Mouse (Mus musculus): ENCODE results near the gene Lcn2. TPM values are rescaled to one million over a fixed set of nuclear protein-coding genes. Genes with fewer than 3 reads are reported as not detected.
A peak's percentile ranks its signal among the peaks of the same experiment; 100 is the strongest.

Lcn2 gene
- polyA plus RNA-seq, 1 experiment = 328 TPM

GRCm38 (mm10) chr2:32412742-32413531 is 24.9 kb upstream of the Lcn2 start:
- Histone ChIP-seq H3K27me3 (ENCODE audit: control insufficient read depth, insufficient read depth, low read length) (no peaks in the 10 kb centered on the region), H3K36me3 (ENCODE audit: control insufficient read depth, insufficient read depth, low read length) (no peaks in the 10 kb centered on the region), H3K27ac (ENCODE audit: control insufficient read depth, insufficient read depth, low read depth, low read length) (no peak overlapping the region), H3K4me1 (ENCODE audit: control insufficient read depth, insufficient read depth, low read length) (no peaks in the 10 kb centered on the region), H3K4me3 (ENCODE audit: control insufficient read depth, low read depth, low read length) (no peak overlapping the region)
- TF ChIP-seq CTCF (IDR thresholded peaks at IDR 0.05; ENCODE audit: control insufficient read depth, insufficient read depth, insufficient replicate concordance, low read depth, low read length) = no peak
- no peak for TF ChIP-seq POLR2A (IDR thresholded peaks at IDR 0.05; ENCODE audit: control insufficient read depth, low read depth, low read length)

- H3K4me1 ChIP-seq (ENCODE audit: control insufficient read depth, insufficient read depth, low read length) = no peaks in the 10 kb centered on the region
- TF ChIP-seq POLR2A (IDR thresholded peaks at IDR 0.05; ENCODE audit: control insufficient read depth, low read depth, low read length) = no peak
- TF ChIP-seq CTCF (IDR thresholded peaks at IDR 0.05; ENCODE audit: control insufficient read depth, insufficient read depth, insufficient replicate concordance, low read depth, low read length) = no peak
- H3K36me3 ChIP-seq (ENCODE audit: control insufficient read depth, insufficient read depth, low read length) = no peaks in the 10 kb centered on the region
Observed at GRCm38 (mm10) chr2:32411407-32411806, 23.4 kb upstream of the Lcn2 start.

GRCm38 (mm10) chr2:32408429-32409424 is 20.7 kb upstream of the Lcn2 start:
- no peaks in the 10 kb centered on the region for H3K36me3 ChIP-seq (ENCODE audit: control insufficient read depth, insufficient read depth, low read length)
- no peak for TF ChIP-seq POLR2A (IDR thresholded peaks at IDR 0.05; ENCODE audit: control insufficient read depth, low read depth, low read length)
- no peak for TF ChIP-seq CTCF (IDR thresholded peaks at IDR 0.05; ENCODE audit: control insufficient read depth, insufficient read depth, insufficient replicate concordance, low read depth, low read length)
- H3K27me3 ChIP-seq (ENCODE audit: control insufficient read depth, insufficient read depth, low read length) = no peaks in the 10 kb centered on the region
- H3K4me1 ChIP-seq (ENCODE audit: control insufficient read depth, insufficient read depth, low read length) = no peaks in the 10 kb centered on the region
- no peak overlapping the region for H3K27ac ChIP-seq (ENCODE audit: control insufficient read depth, insufficient read depth, low read depth, low read length)
- no peak overlapping the region for H3K4me3 ChIP-seq (ENCODE audit: control insufficient read depth, low read depth, low read length)

More at GRCm38 (mm10) chr2:32411407-32411806, 23.4 kb upstream of the Lcn2 start:
- Histone ChIP-seq H3K4me3 (ENCODE audit: control insufficient read depth, low read depth, low read length) (no peak overlapping the region), H3K27ac (ENCODE audit: control insufficient read depth, insufficient read depth, low read depth, low read length) (no peak overlapping the region), H3K27me3 (ENCODE audit: control insufficient read depth, insufficient read depth, low read length) (no peaks in the 10 kb centered on the region)

DNA sequence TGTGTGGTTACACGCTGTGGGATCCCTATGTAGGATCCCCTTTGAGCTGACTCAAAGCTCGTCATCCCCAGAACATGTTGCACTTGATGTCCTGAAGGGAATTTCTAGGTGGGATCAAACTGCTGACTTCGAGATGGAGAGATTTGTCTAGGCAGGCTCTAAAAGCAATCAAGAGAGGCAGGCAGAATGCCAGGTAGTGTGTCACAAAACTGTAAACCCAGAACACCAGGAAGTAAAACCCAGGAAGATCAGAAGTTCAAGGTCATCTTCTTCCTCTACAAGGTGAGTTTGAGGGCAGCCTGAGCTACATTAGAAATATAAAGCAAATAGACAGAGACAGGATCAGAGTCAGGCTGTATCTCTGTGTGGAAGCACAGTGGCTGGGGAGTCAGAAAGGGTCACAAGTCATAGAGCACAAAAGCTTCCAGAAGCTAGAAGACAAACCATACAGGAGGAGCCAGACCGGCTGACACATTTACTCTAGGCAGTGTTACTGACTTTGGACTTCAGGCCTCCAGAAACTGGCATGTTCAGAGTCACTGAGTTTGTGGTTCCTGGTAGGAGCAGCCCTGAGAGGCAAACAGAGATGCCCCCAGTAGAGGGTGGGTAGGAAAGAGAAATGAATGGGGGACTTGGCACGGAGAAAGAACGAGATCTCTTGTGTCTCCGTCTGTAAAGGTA is 19.2 kb upstream of the Lcn2 start:
- H3K27me3 ChIP-seq (ENCODE audit: control insufficient read depth, insufficient read depth, low read length) = no peaks in the 10 kb centered on the region
- H3K36me3 ChIP-seq (ENCODE audit: control insufficient read depth, insufficient read depth, low read length) = no peaks in the 10 kb centered on the region; the same call in 1 of the 2 replicates
- H3K4me1 ChIP-seq (ENCODE audit: control insufficient read depth, insufficient read depth, low read length) = no peaks in the 10 kb centered on the region
- H3K4me3 ChIP-seq (ENCODE audit: control insufficient read depth, low read depth, low read length) = no peak overlapping the region
- H3K27ac ChIP-seq (ENCODE audit: control insufficient read depth, insufficient read depth, low read depth, low read length) = no peak overlapping the region
- TF ChIP-seq CTCF (IDR thresholded peaks at IDR 0.05; ENCODE audit: control insufficient read depth, insufficient read depth, insufficient replicate concordance, low read depth, low read length) (no peak), POLR2A (IDR thresholded peaks at IDR 0.05; ENCODE audit: control insufficient read depth, low read depth, low read length) (no peak)

- no peaks in the 10 kb centered on the region for H3K4me1 ChIP-seq (ENCODE audit: control insufficient read depth, insufficient read depth, low read length)
- no peaks in the 10 kb centered on the region; the same call in 1 of the 2 replicates for H3K36me3 ChIP-seq (ENCODE audit: control insufficient read depth, insufficient read depth, low read length)
- peak overlapping the region; percentile 53 for H3K4me3 ChIP-seq (ENCODE audit: control insufficient read depth, low read depth, low read length)
- H3K27me3 ChIP-seq (ENCODE audit: control insufficient read depth, insufficient read depth, low read length) = no peaks in the 10 kb centered on the region
- no peak overlapping the region for H3K27ac ChIP-seq (ENCODE audit: control insufficient read depth, insufficient read depth, low read depth, low read length)
- no peak for TF ChIP-seq POLR2A (IDR thresholded peaks at IDR 0.05; ENCODE audit: control insufficient read depth, low read depth, low read length)
- peak; percentile 94; the same call in 1 of the 2 replicates for TF ChIP-seq CTCF (IDR thresholded peaks at IDR 0.05; ENCODE audit: control insufficient read depth, insufficient read depth, insufficient replicate concordance, low read depth, low read length)
Observed at GRCm38 (mm10) chr2:32404663-32405062, 16.6 kb upstream of the Lcn2 start.

DNA sequence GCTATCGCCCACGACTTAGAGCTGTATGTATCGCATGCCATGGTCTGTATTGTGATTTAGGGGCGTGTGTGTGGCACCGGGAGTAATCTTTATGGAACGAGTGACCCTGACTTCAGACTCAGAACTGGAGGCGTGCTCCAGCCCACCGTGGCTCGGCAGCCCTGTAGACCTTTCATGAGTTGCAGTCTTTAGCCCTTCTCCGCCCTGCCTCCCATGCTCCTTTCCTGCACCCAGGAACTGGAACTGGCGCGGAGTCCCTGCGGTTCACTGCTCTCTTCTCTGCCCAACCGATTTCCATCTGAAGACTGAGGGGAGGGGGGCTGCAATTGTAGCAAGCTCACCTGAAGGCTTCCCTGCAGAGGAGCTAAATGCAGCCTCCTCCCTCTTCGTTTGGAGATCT is 8.6 kb upstream of the Lcn2 start:
- Histone ChIP-seq H3K4me3 (ENCODE audit: control insufficient read depth, low read depth, low read length) (peak overlapping the region; percentile 91), H3K4me1 (ENCODE audit: control insufficient read depth, insufficient read depth, low read length) (peaks cover 26% of the 10 kb centered on the region), H3K36me3 (ENCODE audit: control insufficient read depth, insufficient read depth, low read length) (no peaks in the 10 kb centered on the region), H3K27me3 (ENCODE audit: control insufficient read depth, insufficient read depth, low read length) (no peaks in the 10 kb centered on the region), H3K27ac (ENCODE audit: control insufficient read depth, insufficient read depth, low read depth, low read length) (peak overlapping the region; percentile 94)
- TF ChIP-seq POLR2A (IDR thresholded peaks at IDR 0.05; ENCODE audit: control insufficient read depth, low read depth, low read length) = no peak
- no peak for TF ChIP-seq CTCF (IDR thresholded peaks at IDR 0.05; ENCODE audit: control insufficient read depth, insufficient read depth, insufficient replicate concordance, low read depth, low read length)
